Mouse (Mus musculus) c-Kit-positive CD71-positive TER-119-negative erythroid progenitor cells, embryonic 14.5 days (primary cell): Measurements from ENCODE around the gene Aagab.

ENCODE experiments used
- DNase-seq: peaks from one replicate; pipeline ENCODE4 v3.0.0-alpha.2; 2013; ENCODE audit warnings: low read depth

Gene Aagab

DNA sequence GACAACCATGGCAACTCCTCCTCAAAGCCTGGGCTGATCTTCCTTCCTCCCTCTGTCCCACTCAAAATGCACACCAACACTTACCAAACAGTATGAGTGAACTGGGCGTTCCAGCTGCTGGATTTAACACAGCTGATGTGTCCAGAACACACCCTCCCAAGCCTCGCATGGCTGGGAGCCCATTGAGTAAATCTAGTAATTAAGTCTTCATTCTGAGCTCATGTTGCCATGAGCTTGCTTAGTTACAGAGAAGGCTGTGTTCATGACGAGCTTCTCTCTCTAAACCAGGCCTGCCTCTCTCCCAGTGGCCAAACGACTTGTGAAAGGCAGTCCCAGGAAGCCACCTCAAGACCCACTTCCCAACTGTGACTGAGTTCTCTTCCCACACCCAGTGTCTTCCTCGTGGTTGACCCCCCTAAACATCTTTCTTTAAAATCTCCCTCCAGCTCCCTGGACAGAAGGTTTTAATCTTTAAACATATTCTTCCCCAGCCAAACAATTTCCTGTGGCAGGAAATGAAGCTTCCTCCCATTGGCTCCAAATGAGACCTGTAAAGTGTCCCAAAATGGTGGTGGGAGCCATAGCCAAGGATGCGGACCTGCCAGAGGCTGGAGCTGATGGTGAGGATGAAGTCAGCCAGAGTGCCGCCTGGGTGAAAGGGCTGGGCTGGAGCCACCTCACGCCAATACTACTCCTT, 70.5 kb downstream of the Aagab start:
- DNase-seq: no peak

GRCm38 (mm10) chr9:63673494-63673805, 71.0 kb downstream of the Aagab start:
- DNase-seq: no peak

GRCm38 (mm10) chr9:63674613-63675012, 72.2 kb downstream of the Aagab start:
- no peak for DNase-seq

DNA sequence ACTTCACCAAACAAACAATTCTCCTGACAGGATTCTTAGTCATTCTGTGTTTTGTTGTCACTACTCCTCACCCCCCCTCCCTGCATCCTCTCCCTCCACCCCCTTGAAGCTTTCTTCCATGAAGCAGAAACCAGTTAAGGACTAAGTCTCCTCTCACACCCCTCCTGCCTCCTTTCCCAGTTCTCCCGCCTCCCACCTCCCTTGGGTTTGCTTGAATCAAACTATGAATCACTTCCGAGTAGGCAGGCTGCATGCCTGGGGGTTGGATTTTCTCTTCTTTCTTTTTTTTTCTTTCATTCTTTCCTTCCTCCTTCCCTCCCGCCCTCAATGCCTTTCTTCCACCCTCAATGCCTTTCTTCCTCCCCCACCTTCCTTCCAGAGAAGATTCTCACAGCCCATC, 75.2 kb downstream of the Aagab start:
- DNase-seq: no peak

GRCm38 (mm10) chr9:63678076-63678475, 75.6 kb downstream of the Aagab start:
- DNase-seq: no peak

- DNase-seq: no peak
Measured at GRCm38 (mm10) chr9:63682301-63682700, 79.8 kb downstream of the Aagab start.

DNA sequence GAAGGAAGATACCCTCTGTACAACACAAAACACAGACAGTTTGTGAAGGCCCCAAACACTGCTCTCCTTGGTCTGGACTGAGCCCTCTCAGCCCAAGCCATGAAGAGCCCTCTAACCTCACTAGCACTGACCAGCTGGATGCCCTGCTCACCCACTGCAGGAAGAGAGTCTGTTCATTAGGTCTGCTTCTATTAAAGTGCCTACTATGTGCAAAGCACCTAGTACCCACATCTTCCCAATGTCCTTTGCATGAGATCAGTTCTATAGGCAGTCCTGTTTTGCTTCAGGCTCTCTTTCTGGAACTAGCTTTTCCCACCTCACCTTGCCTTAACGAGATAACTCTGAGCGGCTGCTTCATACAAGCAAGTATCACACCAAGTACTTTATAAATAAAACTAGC, 80.5 kb downstream of the Aagab start:
- no peak for DNase-seq

- no peak for DNase-seq
Measured at GRCm38 (mm10) chr9:63684277-63684676, 81.8 kb downstream of the Aagab start.

GRCm38 (mm10) chr9:63685352-63685751, 82.9 kb downstream of the Aagab start:
- no peak for DNase-seq

DNA sequence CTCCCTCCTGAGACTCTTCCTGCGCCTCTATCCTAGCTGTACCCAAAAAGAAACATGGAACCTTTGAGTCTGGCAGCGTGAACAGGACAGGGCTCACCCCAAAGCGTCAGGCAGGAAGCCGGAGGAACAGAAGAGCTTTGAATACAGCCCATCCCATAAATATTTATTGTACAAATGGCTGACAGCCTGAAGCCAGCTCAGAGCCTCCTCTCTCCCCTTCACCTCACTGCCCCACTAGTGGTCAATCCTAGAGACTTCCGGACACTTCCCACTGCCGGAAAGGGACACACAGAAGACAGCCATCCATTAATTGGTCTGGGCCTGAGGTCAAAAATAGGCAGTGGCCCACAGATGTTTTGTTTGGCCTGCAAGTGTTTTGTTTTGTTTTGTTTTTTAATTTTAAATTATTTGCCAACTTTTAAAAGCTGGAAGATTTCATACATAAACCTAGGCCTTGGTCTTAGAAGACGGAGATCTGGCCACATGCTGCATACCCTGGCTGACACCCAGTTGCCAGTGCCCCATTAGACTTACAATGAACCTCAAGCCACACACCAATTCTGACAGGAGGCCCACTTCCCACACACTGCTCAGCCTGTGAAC, 85.1 kb downstream of the Aagab start:
- DNase-seq: no peak

DNA sequence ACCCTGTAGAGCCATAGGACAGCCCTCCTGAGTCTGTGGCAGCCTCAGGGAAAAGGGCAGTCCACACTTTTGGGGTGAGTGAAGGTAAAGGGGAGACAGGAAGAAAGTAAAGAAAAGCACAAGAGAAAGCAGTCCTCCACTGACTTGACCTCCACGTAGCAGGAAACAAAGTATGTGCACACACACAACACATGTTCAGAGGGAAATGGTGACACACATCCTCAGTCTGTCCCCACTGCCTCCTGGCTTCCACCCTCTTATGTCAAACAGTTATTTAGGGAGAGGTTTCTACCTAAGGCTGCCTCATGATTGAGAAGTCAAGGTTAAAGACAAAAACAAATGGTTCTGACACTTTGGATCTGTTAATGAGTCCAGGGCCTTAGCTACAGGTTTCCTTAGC, 88.1 kb downstream of the Aagab start:
- no peak for DNase-seq

- no peak for DNase-seq
Measured at GRCm38 (mm10) chr9:63691960-63692359, 89.5 kb downstream of the Aagab start.
